In genomic region chr15:25844013-25844570, GRCm38 (mm10) we compare ENCODE assay signal across 8 mouse cellular contexts. TPM values are rescaled to one million over a fixed set of nuclear protein-coding genes. Genes with fewer than 3 reads are reported as not detected.
DNase-seq lines count a peak whose midpoint lies in the region; ATAC-seq and TF ChIP-seq lines count a peak whose summit lies in the region.

No protein-coding gene starts in this region.

- no peak for TF ChIP-seq EP300 in heart, postnatal 0 days (IDR thresholded peaks at IDR 0.05; ENCODE audit: low read depth)

- no peaks in the 10 kb centered on the region; the same call in 1 of the 2 replicates for H3K4me1 ChIP-seq in heart, postnatal 0 days (ENCODE audit: control insufficient read depth, insufficient read depth)
- no peaks in the 10 kb centered on the region for H3K4me1 ChIP-seq in embryonic facial prominence, embryonic 11.5 days (ENCODE audit: control insufficient read depth, insufficient read depth, low read length)

- H3K27ac ChIP-seq in heart, postnatal 0 days (ENCODE audit: low read depth), result no peak overlapping the region
- no peak overlapping the region for H3K27ac ChIP-seq in embryonic facial prominence, embryonic 11.5 days (replicated peaks; ENCODE audit: low read depth, low read length)

- TF ChIP-seq CTCF in heart, postnatal 0 days (IDR thresholded peaks at IDR 0.05; ENCODE audit: low read depth), result no peak

- no peak for DNase-seq in heart, postnatal 0 days (ENCODE audit: low spot score)
- no peak for DNase-seq in heart, adult 9 months (ENCODE audit: low spot score in 2 of 2)
- peak; percentile 3 for DNase-seq in embryonic facial prominence, embryonic 11.5 days (ENCODE audit: low spot score)
- peak; percentile 15 to 22 for DNase-seq in kidney, adult 8-10 months
- peak; percentile 44 for DNase-seq in naive thymus-derived CD4-positive, alpha-beta T cell, adult 2 months (ENCODE audit: low read depth)
- no peak for DNase-seq in c-Kit-positive CD71-positive TER-119-positive erythroid progenitor cells, embryonic 14.5 days (ENCODE audit: low spot score)
- no peak for DNase-seq in layer of hippocampus, postnatal 10 days (ENCODE audit: low spot score in 2 of 2)
- no peak for DNase-seq in cerebellum, postnatal 14 days

- no peaks in the 10 kb centered on the region for H3K27me3 ChIP-seq in heart, postnatal 0 days (ENCODE audit: control insufficient read depth, insufficient read depth, low read length)
- H3K27me3 ChIP-seq in embryonic facial prominence, embryonic 11.5 days (ENCODE audit: control insufficient read depth, insufficient read depth, low read length), result peaks cover 8% of the 10 kb centered on the region; the same call in 1 of the 2 replicates

- peak overlapping the region; percentile 87 for H3K4me3 ChIP-seq in heart, postnatal 0 days (ENCODE audit: low read depth, low read length)
- peak overlapping the region; percentile 71; the same call in 1 of the 2 replicates for H3K4me3 ChIP-seq in embryonic facial prominence, embryonic 11.5 days (ENCODE audit: low read depth, low read length)

- no peak for ATAC-seq in heart, postnatal 0 days (ENCODE audit: insufficient read depth, low read depth)
- no peak for ATAC-seq in embryonic facial prominence, embryonic 11.5 days (replicated peaks; ENCODE audit: insufficient number of reproducible peaks, low FRiP score, low TSS enrichment, low read depth)

- H3K4me2 ChIP-seq in heart, postnatal 0 days (ENCODE audit: low read depth, low read length), result peak overlapping the region; percentile 97
- peak overlapping the region; percentile 97 for H3K4me2 ChIP-seq in embryonic facial prominence, embryonic 11.5 days (ENCODE audit: low read depth, low read length)

- no peaks in the 10 kb centered on the region for H3K9me3 ChIP-seq in heart, postnatal 0 days (replicated peaks; ENCODE audit: control insufficient read depth, low read length)
- H3K9me3 ChIP-seq in embryonic facial prominence, embryonic 11.5 days (replicated peaks; ENCODE audit: control insufficient read depth, low read length), result no peaks in the 10 kb centered on the region

- H3K36me3 ChIP-seq in heart, postnatal 0 days (replicated peaks; ENCODE audit: control insufficient read depth, insufficient read depth, low read length), result no peaks in the 10 kb centered on the region
- no peaks in the 10 kb centered on the region for H3K36me3 ChIP-seq in embryonic facial prominence, embryonic 11.5 days (replicated peaks; ENCODE audit: control insufficient read depth, insufficient read depth, low read depth, low read length)

- H3K9ac ChIP-seq in heart, postnatal 0 days (replicated peaks; ENCODE audit: low read depth, low read length), result no peak overlapping the region
- no peak overlapping the region for H3K9ac ChIP-seq in embryonic facial prominence, embryonic 11.5 days (replicated peaks; ENCODE audit: low read length)

- 40% methylated on average over 11 of the region's 11 CpGs for WGBS in heart, postnatal 0 days
- WGBS in embryonic facial prominence, embryonic 11.5 days, result 11% methylated on average over 11 of the region's 11 CpGs

RNA-seq across cellular contexts. Expression of gene Retreg1, which starts 1.1 kb away (rescaled TPM):
- 157 and 230 TPM in 2 replicates for total RNA-seq in heart, postnatal 0 days (2014; rRNA removed; ENCODE audit: low replicate concordance)
- 141 and 142 TPM in 2 replicates for polyA plus RNA-seq in heart, postnatal 0 days (2015; fragmentation: Nextera tagmentation; extraction: Ambion mirVana)
- 4.2 and 5.1 TPM in 2 replicates for polyA plus RNA-seq in embryonic facial prominence, embryonic 11.5 days (2014; fragmentation: Nextera tagmentation; extraction: Ambion mirVana)
- total RNA-seq in layer of hippocampus, postnatal 10 days (2021), result 10 to 100 TPM; 35.3 to 36.7 TPM

Comparison
In these comparisons a context has a peak if more than half of its experiments do, and no peak if none do; other contexts are left out.
1. DNase-seq: peak in embryonic facial prominence, embryonic 11.5 days (single experiment), kidney, adult 8-10 months (2 of 2) and naive thymus-derived CD4-positive, alpha-beta T cell, adult 2 months (single experiment); none in heart, postnatal 0 days (single experiment), heart, adult 9 months (0 of 2), c-Kit-positive CD71-positive TER-119-positive erythroid progenitor cells, embryonic 14.5 days (single experiment), layer of hippocampus, postnatal 10 days (0 of 2) and cerebellum, postnatal 14 days (0 of 2).